Mouse (Mus musculus) C2C12 (cell line): Measurements from ENCODE around the gene Eps8l1.

ENCODE experiments used
- CTCF ChIP-seq: IDR thresholded peaks from one replicate; pipeline ENCODE4 v1.5.1; 2011; ENCODE audit not compliant: control insufficient read depth, insufficient read depth, insufficient read length
- MYOD1 ChIP-seq: IDR thresholded peaks from one replicate; pipeline ENCODE4 v1.6.1; 2011; ENCODE audit warnings: low read depth; ENCODE audit not compliant: control insufficient read depth, insufficient read length
- MYOG ChIP-seq: IDR thresholded peaks from one replicate; pipeline ENCODE4 v1.6.1; 2011; ENCODE audit not compliant: control insufficient read depth, insufficient read length; ENCODE audit errors: extremely low read depth
- USF1 ChIP-seq: IDR thresholded peaks from one replicate; pipeline ENCODE4 v1.6.1; 2011; ENCODE audit warnings: low read depth, mild to moderate bottlenecking, control low read depth, moderate library complexity

DNA sequence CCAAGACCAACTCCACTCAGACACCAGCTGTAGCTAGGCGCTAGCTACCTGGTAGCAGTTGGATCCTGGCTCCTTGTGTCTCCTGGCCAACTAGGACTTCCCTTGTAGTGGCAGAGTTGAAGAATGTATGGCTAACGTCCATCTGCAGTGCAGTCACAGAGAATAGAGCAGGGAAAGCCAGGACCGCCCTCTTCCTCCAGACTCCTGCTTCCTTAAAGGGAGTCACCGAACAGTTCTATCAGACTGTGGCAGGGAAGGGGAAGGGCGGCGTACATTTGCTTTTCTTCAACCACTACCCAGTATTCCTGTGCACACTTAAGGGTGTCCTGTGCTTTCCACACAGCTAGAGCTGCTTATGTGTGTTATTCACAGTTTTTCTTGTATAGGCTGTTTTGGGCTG lies 30.8 kb downstream of the Eps8l1 start:
- TF ChIP-seq CTCF (no peak), USF1 (no peak), MYOD1 (no peak), MYOG (no peak)
